ENCODE assay signal across 8 mouse cellular contexts in the genomic region with DNA sequence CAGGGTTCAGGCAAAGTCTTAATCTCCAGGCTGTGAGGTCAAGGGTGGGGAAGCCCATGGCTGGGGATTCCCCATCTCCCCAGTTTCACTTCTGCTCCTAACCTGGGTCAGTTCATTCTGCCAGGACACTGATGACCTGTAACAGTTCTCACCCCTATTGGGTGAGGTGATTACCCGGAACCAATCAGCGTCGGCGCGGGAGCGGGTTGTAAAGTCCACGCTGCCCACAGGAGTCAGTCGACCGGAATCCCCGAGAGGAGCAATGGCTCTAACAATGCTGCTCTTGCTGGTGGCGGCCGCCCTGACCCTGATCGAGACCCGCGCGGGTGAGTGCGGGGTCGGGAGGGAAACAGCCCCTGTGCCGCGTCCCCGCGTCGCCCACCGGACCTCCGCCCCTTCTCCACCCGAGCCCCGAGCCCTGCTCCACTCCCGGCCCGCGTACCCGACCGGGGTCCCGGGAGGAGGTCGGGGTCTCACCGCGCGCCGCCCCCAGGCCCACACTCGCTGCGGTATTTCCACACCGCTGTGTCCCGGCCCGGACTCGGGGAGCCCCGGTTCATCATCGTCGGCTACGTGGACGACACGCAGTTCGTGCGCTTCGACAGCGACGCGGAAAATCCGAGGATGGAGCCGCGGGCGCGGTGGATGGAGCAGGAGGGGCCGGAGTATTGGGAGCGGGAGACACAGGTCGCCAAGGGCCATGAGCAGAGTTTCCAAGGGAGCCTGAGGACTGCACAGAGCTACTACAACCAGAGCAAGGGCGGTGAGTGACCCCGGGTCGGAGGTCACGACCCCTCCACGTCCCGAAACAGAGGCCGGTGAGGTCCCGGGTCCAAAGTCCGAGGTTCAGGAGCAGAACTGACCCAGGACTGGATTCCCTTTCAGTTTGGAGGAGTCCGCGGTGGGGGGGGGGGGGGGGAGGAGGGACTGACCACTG. TPM values are rescaled to one million over a fixed set of nuclear protein-coding genes. Genes with fewer than 3 reads are reported as not detected.
DNase-seq lines count a peak whose midpoint lies in the region; ATAC-seq and TF ChIP-seq lines count a peak whose summit lies in the region.
"Not testable (repeated sequence)": the region's sequence is repeated elsewhere in the genome, so short reads cannot be mapped to it uniquely, and the experiment has no call there.
"Had no signal": no experiment of that assay in that cellular context is flagged by ENCODE, and none has a peak within 500 bp of the region (broad histone marks: within the 10 kb centered on the region; RNA-seq: fewer than 3 reads in every experiment).

No protein-coding gene starts in this region.

- H3K4me2 ChIP-seq in heart, embryonic 14.5 days (ENCODE audit: low read length), result peak overlapping the region; percentile 52
- H3K4me2 ChIP-seq in intestine, postnatal 0 days (replicated peaks; ENCODE audit: low read depth), result peak overlapping the region; percentile 63
- peak overlapping the region; percentile 35 for H3K4me2 ChIP-seq in limb, embryonic 14.5 days (replicated peaks; ENCODE audit: low read depth, low read length, severe bottlenecking)
- peak overlapping the region; percentile 36 for H3K4me2 ChIP-seq in neural tube, embryonic 14.5 days (ENCODE audit: low read depth, low read length)

- TF ChIP-seq POLR2A in limb, embryonic 14.5 days (IDR thresholded peaks at IDR 0.05; ENCODE audit: borderline replicate concordance, extremely low read depth, insufficient read depth, insufficient read length), result not testable (repeated sequence)

- TF ChIP-seq CTCF in intestine, postnatal 0 days (IDR thresholded peaks at IDR 0.05; ENCODE audit: low read depth), result not testable (repeated sequence)

- not testable (repeated sequence) for H3K9me3 ChIP-seq in forebrain, embryonic 10.5 days; heart, embryonic 14.5 days (ENCODE audit: control insufficient read depth, low read length); intestine, postnatal 0 days (ENCODE audit: control insufficient read depth); limb, embryonic 14.5 days (ENCODE audit: control insufficient read depth, low read length); neural tube, embryonic 14.5 days (ENCODE audit: control insufficient read depth, low read length)

- WGBS in forebrain, embryonic 10.5 days, result 1% methylated on average over 55 of the region's 75 CpGs
- WGBS in heart, embryonic 14.5 days, result under 1% methylated on average over 44 of the region's 75 CpGs
- WGBS in intestine, postnatal 0 days, result 3% methylated on average over 49 of the region's 75 CpGs
- 4% methylated on average over 52 of the region's 75 CpGs for whole genome bisulfite sequencing in limb, embryonic 14.5 days
- WGBS in neural tube, embryonic 14.5 days, result 2% methylated on average over 50 of the region's 75 CpGs

- not testable (repeated sequence) for H3K4me1 ChIP-seq in forebrain, embryonic 10.5 days; heart, embryonic 14.5 days (ENCODE audit: control insufficient read depth in 2 of 2, insufficient read depth in 2 of 2, low read length in 2 of 2); intestine, postnatal 0 days (replicated peaks; ENCODE audit: control insufficient read depth, insufficient read depth, low read length); limb, embryonic 14.5 days (ENCODE audit: control insufficient read depth, insufficient read depth, low read length); neural tube, embryonic 14.5 days (ENCODE audit: control insufficient read depth, insufficient read depth, low read length)

- peak overlapping the region; percentile 45 for H3K4me3 ChIP-seq in forebrain, embryonic 10.5 days
- peak overlapping the region; percentile 12 to 23; a peak in 3 of 4 replicates for H3K4me3 ChIP-seq in heart, embryonic 14.5 days (ENCODE audit: control insufficient read depth in 1 of 2, insufficient read depth in 1 of 2, low read depth in 1 of 2, low read length in 2 of 2)
- peak overlapping the region; percentile 27 for H3K4me3 ChIP-seq in intestine, postnatal 0 days (ENCODE audit: low read depth, low read length)
- H3K4me3 ChIP-seq in limb, embryonic 14.5 days (replicated peaks; ENCODE audit: low read length), result peak overlapping the region; percentile 24
- H3K4me3 ChIP-seq in neural tube, embryonic 14.5 days (ENCODE audit: low read depth, low read length), result peak overlapping the region; percentile 19; the same call in 1 of the 2 replicates

- ATAC-seq in heart, embryonic 14.5 days (ENCODE audit: insufficient number of reproducible peaks, insufficient read depth, low FRiP score, low read depth), result peak; percentile 43; the same call in 1 of the 2 replicates
- peak; percentile 85 for ATAC-seq in intestine, postnatal 0 days
- ATAC-seq in limb, embryonic 14.5 days (ENCODE audit: low FRiP score, low read depth), result peak; percentile 74
- ATAC-seq in neural tube, embryonic 14.5 days (ENCODE audit: low read depth), result peak; percentile 79

- not testable (repeated sequence) for H3K36me3 ChIP-seq in forebrain, embryonic 10.5 days (replicated peaks); heart, embryonic 14.5 days (ENCODE audit: control insufficient read depth, insufficient read depth, low read length); intestine, postnatal 0 days (ENCODE audit: control insufficient read depth, insufficient read depth); limb, embryonic 14.5 days (ENCODE audit: control insufficient read depth, insufficient read depth, low read length); neural tube, embryonic 14.5 days (ENCODE audit: control insufficient read depth, insufficient read depth, low read length)

- peak; percentile 14 to 23 for DNase-seq in adrenal gland, postnatal 36 days
- DNase-seq in forebrain, embryonic 10.5 days (ENCODE audit: extremely low spot score, low spot score); limb, embryonic 14.5 days (ENCODE audit: low spot score): not testable (repeated sequence)
- peak; percentile 10 for DNase-seq in lung, postnatal 14 days

- not testable (repeated sequence) for H3K27ac ChIP-seq in forebrain, embryonic 10.5 days; heart, embryonic 14.5 days (replicated peaks in 1 of 2; ENCODE audit: control insufficient read depth in 1 of 2, insufficient read depth in 1 of 2, low read depth in 2 of 2, low read length in 2 of 2); intestine, postnatal 0 days (ENCODE audit: low read depth, low read length); limb, embryonic 14.5 days (replicated peaks; ENCODE audit: low read depth, low read length); neural tube, embryonic 14.5 days (ENCODE audit: low read depth, low read length)

- peaks cover 31% of the 10 kb centered on the region for H3K27me3 ChIP-seq in forebrain, embryonic 10.5 days (ENCODE audit: poor library complexity, severe bottlenecking)
- H3K27me3 ChIP-seq in heart, embryonic 14.5 days (ENCODE audit: control insufficient read depth, insufficient read depth, low read length); intestine, postnatal 0 days (replicated peaks; ENCODE audit: control insufficient read depth, insufficient read depth, low read length); limb, embryonic 14.5 days (ENCODE audit: control insufficient read depth, insufficient read depth, low read length); neural tube, embryonic 14.5 days (ENCODE audit: control insufficient read depth, insufficient read depth, low read length): not testable (repeated sequence)

- H3K9ac ChIP-seq in heart, embryonic 14.5 days (ENCODE audit: low read length); intestine, postnatal 0 days (ENCODE audit: low read depth, low read length); limb, embryonic 14.5 days (ENCODE audit: low read depth, low read length, severe bottlenecking); neural tube, embryonic 14.5 days (replicated peaks; ENCODE audit: low read depth, low read length): not testable (repeated sequence)

RNA-seq across cellular contexts. Expression of a gene that starts 14.7 kb away (rescaled TPM):
- 10 to 100 TPM; 24.9 to 29.1 TPM for total RNA-seq in adrenal gland, postnatal 36 days (2021)
- 3.0 and 3.1 TPM in 2 replicates for polyA plus RNA-seq in forebrain, embryonic 10.5 days (2016; fragmentation: Nextera tagmentation; extraction: Ambion mirVana)
- 1.7 and 2.1 TPM in 2 replicates for polyA plus RNA-seq in heart, embryonic 14.5 days (2014; fragmentation: Nextera tagmentation; extraction: Ambion mirVana)
- polyA plus RNA-seq in intestine, postnatal 0 days (2015; fragmentation: Nextera tagmentation; extraction: Ambion mirVana), result 11.9 and 14.0 TPM in 2 replicates
- 15.2 and 15.5 TPM in 2 replicates for polyA plus RNA-seq in limb, embryonic 14.5 days (2012; rRNA removed)
- polyA plus RNA-seq in limb, embryonic 14.5 days (2014; fragmentation: Nextera tagmentation; extraction: Ambion mirVana), result 2.8 and 3.5 TPM in 2 replicates
- 0.55 and 0.90 TPM in 2 replicates for polyA plus RNA-seq in neural tube, embryonic 14.5 days (2014; fragmentation: Nextera tagmentation; extraction: Ambion mirVana)

RNA-seq across cellular contexts. Expression of a gene that starts 30.5 kb away (rescaled TPM):
- 1 to 10 TPM; 2.4 to 6.2 TPM for total RNA-seq in adrenal gland, postnatal 36 days (2021)
- 2.1 and 2.5 TPM in 2 replicates for polyA plus RNA-seq in forebrain, embryonic 10.5 days (2016; fragmentation: Nextera tagmentation; extraction: Ambion mirVana)
- 0.09 and 0.22 TPM in 2 replicates for polyA plus RNA-seq in heart, embryonic 14.5 days (2014; fragmentation: Nextera tagmentation; extraction: Ambion mirVana)
- 2.7 and 2.8 TPM in 2 replicates for polyA plus RNA-seq in intestine, postnatal 0 days (2015; fragmentation: Nextera tagmentation; extraction: Ambion mirVana)
- 0.73 and 1.00 TPM in 2 replicates for polyA plus RNA-seq in limb, embryonic 14.5 days (2012; rRNA removed)
- 0.41 and 0.53 TPM in 2 replicates for polyA plus RNA-seq in limb, embryonic 14.5 days (2014; fragmentation: Nextera tagmentation; extraction: Ambion mirVana)
- 0.54 and 1.4 TPM in 2 replicates for polyA plus RNA-seq in neural tube, embryonic 14.5 days (2014; fragmentation: Nextera tagmentation; extraction: Ambion mirVana)
- total RNA-seq: left cerebral cortex, postnatal 10 days had no signal

RNA-seq across cellular contexts. Expression of a gene that starts 44.8 kb away (rescaled TPM):
- 1 to 10 TPM; 3.8 to 7.4 TPM for total RNA-seq in adrenal gland, postnatal 36 days (2021)
- 18.5 and 19.8 TPM in 2 replicates for polyA plus RNA-seq in forebrain, embryonic 10.5 days (2016; fragmentation: Nextera tagmentation; extraction: Ambion mirVana)
- 0.47 and 0.89 TPM in 2 replicates for polyA plus RNA-seq in heart, embryonic 14.5 days (2014; fragmentation: Nextera tagmentation; extraction: Ambion mirVana)
- 2.7 and 3.6 TPM in 2 replicates for polyA plus RNA-seq in intestine, postnatal 0 days (2015; fragmentation: Nextera tagmentation; extraction: Ambion mirVana)
- 8.9 and 9.9 TPM in 2 replicates for polyA plus RNA-seq in limb, embryonic 14.5 days (2012; rRNA removed)
- polyA plus RNA-seq in limb, embryonic 14.5 days (2014; fragmentation: Nextera tagmentation; extraction: Ambion mirVana), result 3.1 and 4.2 TPM in 2 replicates
- polyA plus RNA-seq in neural tube, embryonic 14.5 days (2014; fragmentation: Nextera tagmentation; extraction: Ambion mirVana), result 4.3 and 5.5 TPM in 2 replicates

RNA-seq across cellular contexts. Expression of a gene that starts 52.1 kb away (rescaled TPM):
- total RNA-seq in adrenal gland, postnatal 36 days (2021), result 1 to 10 TPM; 1.4 to 1.9 TPM
- 0.26 and 0.35 TPM in 2 replicates for polyA plus RNA-seq in forebrain, embryonic 10.5 days (2016; fragmentation: Nextera tagmentation; extraction: Ambion mirVana)
- 1.4 and 1.6 TPM in 2 replicates for polyA plus RNA-seq in heart, embryonic 14.5 days (2014; fragmentation: Nextera tagmentation; extraction: Ambion mirVana)
- 693 and 712 TPM in 2 replicates for polyA plus RNA-seq in intestine, postnatal 0 days (2015; fragmentation: Nextera tagmentation; extraction: Ambion mirVana)
- polyA plus RNA-seq in limb, embryonic 14.5 days (2012; rRNA removed), result 0.16 and 0.41 TPM in 2 replicates
- 0.15 and 0.37 TPM in 2 replicates for polyA plus RNA-seq in limb, embryonic 14.5 days (2014; fragmentation: Nextera tagmentation; extraction: Ambion mirVana)
- 1.4 and 2.9 TPM in 2 replicates for polyA plus RNA-seq in neural tube, embryonic 14.5 days (2014; fragmentation: Nextera tagmentation; extraction: Ambion mirVana)
